Mouse (Mus musculus): ENCODE data around the gene Naga. TPM values are rescaled to one million over a fixed set of nuclear protein-coding genes. Genes with fewer than 3 reads are reported as not detected.

The Naga gene
- polyA plus RNA-seq, 1 experiment from 2014 or later: 33.7 TPM

- H3K9me3 ChIP-seq (ENCODE audit: control insufficient read depth, low read length): no peaks in the 10 kb centered on the region
- peak overlapping the region; percentile 63; the same call in 1 of the 2 replicates for H3K27ac ChIP-seq (ENCODE audit: low read depth, low read length)
These were observed 10.2 kb upstream of the Naga start for GRCm38 (mm10) chr15:82348999-82349341.

GRCm38 (mm10) chr15:82348258-82348998 is 9.7 kb upstream of the Naga start:
- no peaks in the 10 kb centered on the region for H3K27me3 ChIP-seq (replicated peaks; ENCODE audit: control insufficient read depth, insufficient read depth, low read length)
- H3K9me3 ChIP-seq (ENCODE audit: control insufficient read depth, low read length): no peaks in the 10 kb centered on the region
- no peak for ATAC-seq (replicated peaks; ENCODE audit: low FRiP score)
- peaks cover 63% of the 10 kb centered on the region for H3K4me1 ChIP-seq (replicated peaks; ENCODE audit: control insufficient read depth, insufficient read depth, low read length)
- DNase-seq (ENCODE audit: low spot score): no peak
- H3K4me3 ChIP-seq (ENCODE audit: low read depth, low read length): no peak overlapping the region
- H3K4me2 ChIP-seq: no peak overlapping the region
- H3K27ac ChIP-seq (ENCODE audit: low read depth, low read length): peak overlapping the region; percentile 2; the same call in 1 of the 2 replicates
- no peak overlapping the region for H3K9ac ChIP-seq (ENCODE audit: low read depth, low read length)
- H3K36me3 ChIP-seq (ENCODE audit: control insufficient read depth, insufficient read depth, low read length): peaks cover 22% of the 10 kb centered on the region
- WGBS: 75% methylated on average over 8 of the region's 8 CpGs

More at GRCm38 (mm10) chr15:82348999-82349341, 10.2 kb upstream of the Naga start:
- Histone ChIP-seq H3K9ac (ENCODE audit: low read depth, low read length) (no peak overlapping the region), H3K4me1 (replicated peaks; ENCODE audit: control insufficient read depth, insufficient read depth, low read length) (peaks cover 58% of the 10 kb centered on the region), H3K36me3 (ENCODE audit: control insufficient read depth, insufficient read depth, low read length) (peaks cover 18% of the 10 kb centered on the region), H3K27me3 (replicated peaks; ENCODE audit: control insufficient read depth, insufficient read depth, low read length) (no peaks in the 10 kb centered on the region), H3K4me2 (no peak overlapping the region), H3K4me3 (ENCODE audit: low read depth, low read length) (no peak overlapping the region)
- WGBS: 83% methylated on average over 2 of the region's 2 CpGs
- ATAC-seq (replicated peaks; ENCODE audit: low FRiP score): no peak
- no peak for DNase-seq (ENCODE audit: low spot score)

GRCm38 (mm10) chr15:82347852-82348251 is 9.1 kb upstream of the Naga start:
- peak overlapping the region; percentile 99 for H3K4me2 ChIP-seq
- H3K36me3 ChIP-seq (ENCODE audit: control insufficient read depth, insufficient read depth, low read length): peaks cover 26% of the 10 kb centered on the region
- H3K9ac ChIP-seq (ENCODE audit: low read depth, low read length): no peak overlapping the region
- WGBS: 91% methylated on average over 12 of the region's 12 CpGs
- peak overlapping the region; percentile 69; the same call in 1 of the 2 replicates for H3K4me3 ChIP-seq (ENCODE audit: low read depth, low read length)
- H3K4me1 ChIP-seq (replicated peaks; ENCODE audit: control insufficient read depth, insufficient read depth, low read length): peaks cover 66% of the 10 kb centered on the region
- no peak for DNase-seq (ENCODE audit: low spot score)
- no peak overlapping the region for H3K27ac ChIP-seq (ENCODE audit: low read depth, low read length)
- no peak for ATAC-seq (replicated peaks; ENCODE audit: low FRiP score)
- H3K9me3 ChIP-seq (ENCODE audit: control insufficient read depth, low read length): no peaks in the 10 kb centered on the region
- H3K27me3 ChIP-seq (replicated peaks; ENCODE audit: control insufficient read depth, insufficient read depth, low read length): no peaks in the 10 kb centered on the region

- Histone ChIP-seq H3K4me2 (peak overlapping the region; percentile 99), H3K9ac (ENCODE audit: low read depth, low read length) (peak overlapping the region; percentile 82), H3K4me1 (replicated peaks; ENCODE audit: control insufficient read depth, insufficient read depth, low read length) (peaks cover 67% of the 10 kb centered on the region), H3K27me3 (replicated peaks; ENCODE audit: control insufficient read depth, insufficient read depth, low read length) (no peaks in the 10 kb centered on the region), H3K9me3 (ENCODE audit: control insufficient read depth, low read length) (no peaks in the 10 kb centered on the region), H3K27ac (ENCODE audit: low read depth, low read length) (peak overlapping the region; percentile 79), H3K36me3 (ENCODE audit: control insufficient read depth, insufficient read depth, low read length) (peaks cover 26% of the 10 kb centered on the region), H3K4me3 (ENCODE audit: low read depth, low read length) (peak overlapping the region; percentile 69)
- 60% methylated on average over 4 of the region's 4 CpGs for WGBS
- ATAC-seq (replicated peaks; ENCODE audit: low FRiP score) (no peak), DNase-seq (ENCODE audit: low spot score) (no peak)
These were observed 8.6 kb upstream of the Naga start for GRCm38 (mm10) chr15:82347303-82347676.

- peak overlapping the region; percentile 99 for H3K4me2 ChIP-seq
- no peaks in the 10 kb centered on the region for H3K27me3 ChIP-seq (replicated peaks; ENCODE audit: control insufficient read depth, insufficient read depth, low read length)
- H3K36me3 ChIP-seq (ENCODE audit: control insufficient read depth, insufficient read depth, low read length): peaks cover 26% of the 10 kb centered on the region
- peak overlapping the region; percentile 82 for H3K9ac ChIP-seq (ENCODE audit: low read depth, low read length)
- H3K4me3 ChIP-seq (ENCODE audit: low read depth, low read length): peak overlapping the region; percentile 69
- 43% methylated on average over 14 of the region's 14 CpGs for WGBS
- ATAC-seq (replicated peaks; ENCODE audit: low FRiP score): no peak
- H3K4me1 ChIP-seq (replicated peaks; ENCODE audit: control insufficient read depth, insufficient read depth, low read length): peaks cover 67% of the 10 kb centered on the region
- H3K27ac ChIP-seq (ENCODE audit: low read depth, low read length): peak overlapping the region; percentile 79
- no peaks in the 10 kb centered on the region for H3K9me3 ChIP-seq (ENCODE audit: control insufficient read depth, low read length)
- DNase-seq (ENCODE audit: low spot score): no peak
These were observed 8.0 kb upstream of the Naga start for GRCm38 (mm10) chr15:82346580-82347302.

- peaks cover 62% of the 10 kb centered on the region for H3K4me1 ChIP-seq (replicated peaks; ENCODE audit: control insufficient read depth, insufficient read depth, low read length)
- H3K27ac ChIP-seq (ENCODE audit: low read depth, low read length): peak overlapping the region; percentile 89
- ATAC-seq (replicated peaks; ENCODE audit: low FRiP score) (peak; percentile 89), DNase-seq (ENCODE audit: low spot score) (peak; percentile 98)
- peaks cover 26% of the 10 kb centered on the region for H3K36me3 ChIP-seq (ENCODE audit: control insufficient read depth, insufficient read depth, low read length)
- no peaks in the 10 kb centered on the region for H3K27me3 ChIP-seq (replicated peaks; ENCODE audit: control insufficient read depth, insufficient read depth, low read length)
- H3K9me3 ChIP-seq (ENCODE audit: control insufficient read depth, low read length): no peaks in the 10 kb centered on the region
- peak overlapping the region; percentile 82 for H3K9ac ChIP-seq (ENCODE audit: low read depth, low read length)
- 0% methylated on average over 51 of the region's 51 CpGs for WGBS
- H3K4me3 ChIP-seq (ENCODE audit: low read depth, low read length): peak overlapping the region; percentile 69
- H3K4me2 ChIP-seq: peak overlapping the region; percentile 99
These were observed 7.2 kb upstream of the Naga start for GRCm38 (mm10) chr15:82345820-82346470.

GRCm38 (mm10) chr15:82344971-82345370 is 6.2 kb upstream of the Naga start:
- no peak for DNase-seq (ENCODE audit: low spot score)
- Histone ChIP-seq H3K4me2 (peak overlapping the region; percentile 97), H3K27me3 (replicated peaks; ENCODE audit: control insufficient read depth, insufficient read depth, low read length) (no peaks in the 10 kb centered on the region), H3K36me3 (ENCODE audit: control insufficient read depth, insufficient read depth, low read length) (peaks cover 26% of the 10 kb centered on the region), H3K9ac (ENCODE audit: low read depth, low read length) (peak overlapping the region; percentile 50), H3K27ac (ENCODE audit: low read depth, low read length) (peak overlapping the region; percentile 70), H3K9me3 (ENCODE audit: control insufficient read depth, low read length) (no peaks in the 10 kb centered on the region), H3K4me3 (ENCODE audit: low read depth, low read length) (no peak overlapping the region), H3K4me1 (replicated peaks; ENCODE audit: control insufficient read depth, insufficient read depth, low read length) (peaks cover 70% of the 10 kb centered on the region)
- no peak for ATAC-seq (replicated peaks; ENCODE audit: low FRiP score)
- 69% methylated on average over 6 of the region's 6 CpGs for WGBS

- Histone ChIP-seq H3K9ac (ENCODE audit: low read depth, low read length) (peak overlapping the region; percentile 96; the same call in 1 of the 2 replicates), H3K27ac (ENCODE audit: low read depth, low read length) (peak overlapping the region; percentile 99), H3K9me3 (ENCODE audit: control insufficient read depth, low read length) (no peaks in the 10 kb centered on the region), H3K27me3 (replicated peaks; ENCODE audit: control insufficient read depth, insufficient read depth, low read length) (no peaks in the 10 kb centered on the region), H3K4me3 (ENCODE audit: low read depth, low read length) (peak overlapping the region; percentile 19), H3K4me1 (replicated peaks; ENCODE audit: control insufficient read depth, insufficient read depth, low read length) (peaks cover 75% of the 10 kb centered on the region), H3K4me2 (peak overlapping the region; percentile 97), H3K36me3 (ENCODE audit: control insufficient read depth, insufficient read depth, low read length) (peaks cover 13% of the 10 kb centered on the region)
- ATAC-seq (replicated peaks; ENCODE audit: low FRiP score) (no peak), DNase-seq (ENCODE audit: low spot score) (no peak)
- WGBS: 88% methylated on average over 27 of the region's 27 CpGs
These were observed 4.9 kb upstream of the Naga start for GRCm38 (mm10) chr15:82343368-82344287.
